Mouse (Mus musculus) cerebellum, postnatal 25 days (tissue): ENCODE data around the gene Cacna1h.

ENCODE experiments used
- DNase-seq, 2 experiments: peaks; one replicate each; pipeline ENCODE4 v3.0.0; 2021; ENCODE audit warnings: mixed read lengths in 2 of 2

Gene Cacna1h

GRCm38 (mm10) chr17:25445074-25445473, 11.5 kb upstream of the Cacna1h start:
- DNase-seq = no peak

- DNase-seq = no peak
Measured at GRCm38 (mm10) chr17:25442889-25443288, 9.3 kb upstream of the Cacna1h start.

- DNase-seq = no peak
Measured at GRCm38 (mm10) chr17:25441417-25441816, 7.8 kb upstream of the Cacna1h start.

DNA sequence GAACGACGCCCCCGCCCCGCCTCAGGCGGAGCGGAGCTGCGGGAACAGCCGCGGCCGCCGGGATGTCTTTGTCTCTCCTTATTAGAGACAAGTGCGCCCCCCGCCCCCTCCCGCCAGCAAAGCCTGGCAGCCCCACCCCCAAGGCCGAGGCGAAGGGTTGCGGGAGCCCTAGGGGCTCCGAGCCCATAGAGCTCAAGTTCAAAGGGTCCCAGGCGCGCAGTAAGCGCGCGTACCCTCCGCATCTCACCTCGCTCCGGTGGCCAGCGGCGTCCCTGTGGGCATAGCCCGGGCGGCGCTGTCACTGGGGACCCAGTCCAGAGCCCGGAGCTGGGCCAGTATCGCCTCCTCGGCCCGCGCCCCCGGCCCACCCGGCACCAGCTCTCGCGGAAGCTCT, 363 bp downstream of the Cacna1h start:
- DNase-seq = no peak

- peak; percentile 19 to 24 for DNase-seq
Measured at GRCm38 (mm10) chr17:25432433-25433181, 976 bp downstream of the Cacna1h start.

DNA sequence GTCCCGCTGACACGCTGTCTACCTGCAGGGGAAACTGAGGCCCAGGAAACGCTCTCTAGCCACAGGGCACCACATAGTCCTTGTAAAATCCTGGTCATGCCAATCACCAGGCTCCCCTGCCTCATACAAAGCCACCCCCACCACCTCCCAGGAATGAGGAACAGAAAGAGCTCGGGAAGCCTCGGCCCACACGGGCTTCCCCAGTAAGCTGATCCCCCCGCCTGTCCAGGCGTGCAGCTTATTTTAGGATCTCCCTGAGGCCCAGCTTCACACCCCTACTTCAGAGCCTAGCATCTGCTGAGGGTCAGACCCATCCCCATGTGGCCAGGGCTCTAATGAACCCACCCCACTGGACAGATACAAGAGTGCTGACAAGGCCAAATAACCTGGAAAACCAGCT, 3.0 kb downstream of the Cacna1h start:
- no peak for DNase-seq

GRCm38 (mm10) chr17:25429886-25430285, 3.7 kb downstream of the Cacna1h start:
- DNase-seq = no peak

GRCm38 (mm10) chr17:25429240-25429639, 4.3 kb downstream of the Cacna1h start:
- DNase-seq = no peak

DNA sequence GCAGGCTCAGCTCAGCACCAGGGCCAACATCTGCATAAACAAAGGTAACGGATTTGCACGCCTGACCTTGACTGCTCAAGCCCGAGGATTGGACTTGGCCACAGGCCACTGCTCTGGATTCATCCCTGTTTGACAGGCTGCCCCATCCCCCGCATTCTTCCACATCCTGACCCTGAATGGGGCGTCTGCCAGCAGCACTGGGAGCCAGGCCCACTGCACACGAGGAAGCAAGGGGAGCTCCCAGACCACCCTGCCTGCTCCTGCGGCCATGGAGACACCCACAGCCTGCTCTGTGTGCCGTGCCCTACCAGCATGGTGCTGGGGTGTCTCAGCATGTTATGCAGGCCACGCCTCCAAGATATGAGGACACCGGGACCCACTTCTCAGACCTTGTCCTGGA, 6.1 kb downstream of the Cacna1h start:
- DNase-seq = peak in 1 of 2 experiments; percentile 33

- DNase-seq = no peak
Measured at GRCm38 (mm10) chr17:25425996-25426395, 7.6 kb downstream of the Cacna1h start.

GRCm38 (mm10) chr17:25424526-25425080, 9.0 kb downstream of the Cacna1h start:
- DNase-seq = no peak

DNA sequence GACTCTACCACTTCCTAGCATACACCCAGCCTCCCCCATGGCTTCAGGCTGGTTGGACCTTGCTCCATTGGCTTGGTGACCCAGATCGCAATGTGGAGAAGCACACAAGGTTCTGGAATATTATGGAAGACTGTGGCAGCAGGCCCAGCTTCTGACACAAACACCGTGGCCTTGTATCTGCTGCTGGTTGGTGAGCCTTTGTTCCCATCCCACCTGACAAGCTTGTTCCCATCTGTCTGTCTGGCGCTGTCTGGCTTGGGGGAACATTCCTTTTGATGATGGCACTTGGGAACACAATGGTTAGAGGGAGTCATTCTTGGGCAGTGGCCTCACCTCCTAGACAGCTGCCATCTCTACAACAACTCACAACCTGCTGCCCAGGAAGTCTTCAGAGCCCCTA, 12.6 kb downstream of the Cacna1h start:
- no peak for DNase-seq

- no peak for DNase-seq
Measured at GRCm38 (mm10) chr17:25418926-25419325, 14.7 kb downstream of the Cacna1h start.

DNA sequence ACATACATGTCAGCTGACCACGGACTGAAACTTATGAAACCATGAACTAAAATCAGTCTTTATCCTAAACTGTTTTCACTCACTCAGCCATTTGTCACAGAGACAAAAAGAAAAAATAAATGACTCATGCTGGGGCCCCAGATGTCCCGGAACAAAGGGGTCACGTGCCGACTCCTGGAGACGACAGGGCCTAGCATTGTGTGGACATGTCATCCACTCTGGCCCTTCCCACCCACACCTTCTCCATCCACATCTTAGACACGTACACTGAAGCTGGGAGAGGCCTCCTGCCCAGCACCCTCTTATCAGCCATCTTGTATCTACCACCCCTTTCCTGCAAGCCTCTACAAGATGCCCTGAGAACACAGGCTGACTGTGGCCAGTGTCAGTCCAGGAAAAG, 15.6 kb downstream of the Cacna1h start:
- DNase-seq = no peak

GRCm38 (mm10) chr17:25416219-25416618, 17.4 kb downstream of the Cacna1h start:
- no peak for DNase-seq

DNA sequence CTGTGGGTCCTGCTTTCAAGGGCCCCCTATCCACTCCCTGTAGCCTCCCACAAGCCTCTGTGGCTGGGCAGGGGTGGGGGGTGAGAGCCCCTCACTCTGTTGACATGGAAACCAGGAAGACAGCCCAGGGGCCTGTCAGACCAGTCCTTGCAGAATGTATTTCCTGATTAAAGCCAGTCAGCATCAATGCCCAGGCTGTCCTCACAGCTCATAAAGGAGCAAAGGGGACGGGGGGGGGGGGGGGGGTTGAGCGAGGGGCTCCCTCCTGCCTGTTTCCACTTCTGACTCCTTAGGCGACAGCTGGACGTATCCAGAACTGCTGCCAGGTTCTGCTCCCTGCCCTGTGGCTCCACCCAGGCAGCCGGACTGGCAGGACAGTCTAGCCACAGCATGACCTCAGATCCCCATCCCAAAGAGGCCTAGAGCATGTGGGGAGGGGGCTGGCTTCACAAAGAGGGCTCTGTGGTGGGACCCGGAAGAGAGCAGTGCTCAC, 18.1 kb downstream of the Cacna1h start:
- DNase-seq = no peak

GRCm38 (mm10) chr17:25414917-25415316, 18.7 kb downstream of the Cacna1h start:
- DNase-seq = no peak

GRCm38 (mm10) chr17:25414209-25414608, 19.4 kb downstream of the Cacna1h start:
- no peak for DNase-seq

DNA sequence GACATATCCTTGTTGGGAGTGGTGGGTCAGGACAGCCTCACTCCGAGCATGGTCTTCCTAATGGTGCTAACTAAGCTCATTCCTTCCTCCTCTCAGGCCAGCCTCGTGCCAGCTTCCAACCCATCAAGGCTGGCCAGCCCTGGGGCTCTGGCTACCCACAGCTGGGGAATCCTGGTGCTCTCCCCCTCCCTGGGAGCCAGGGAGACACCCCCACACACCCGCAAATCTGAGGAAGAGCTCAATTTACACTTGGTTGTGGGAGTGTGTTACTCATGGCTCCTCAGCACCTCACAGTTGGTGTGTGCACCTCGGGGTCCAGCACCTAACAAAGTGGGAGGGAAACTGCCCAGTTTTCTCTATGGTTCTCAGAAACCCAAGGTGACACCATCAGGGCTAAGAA, 22.3 kb downstream of the Cacna1h start:
- DNase-seq = no peak

- DNase-seq = peak in 1 of 2 experiments; percentile 38
Measured at GRCm38 (mm10) chr17:25410786-25411185, 22.8 kb downstream of the Cacna1h start.

DNA sequence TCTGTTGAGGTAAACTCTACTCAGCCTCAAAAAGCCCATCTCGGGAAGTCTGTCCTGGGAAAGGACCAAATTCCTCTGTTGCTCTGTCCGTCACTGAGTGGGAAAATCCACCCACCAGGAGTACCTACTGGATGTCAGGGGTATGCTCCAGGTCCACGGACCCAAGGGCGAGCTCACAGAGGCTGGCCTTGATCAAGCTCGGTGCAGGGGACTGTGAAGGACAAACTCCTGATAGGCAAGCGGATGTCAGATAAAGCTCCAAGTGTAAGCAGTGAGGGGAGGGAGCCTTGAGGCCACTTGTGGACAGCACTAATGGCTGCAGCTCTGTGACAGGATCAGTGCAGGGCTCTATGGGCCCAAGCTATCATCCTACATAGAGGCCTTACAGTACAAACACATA, 23.4 kb downstream of the Cacna1h start:
- DNase-seq = no peak

DNA sequence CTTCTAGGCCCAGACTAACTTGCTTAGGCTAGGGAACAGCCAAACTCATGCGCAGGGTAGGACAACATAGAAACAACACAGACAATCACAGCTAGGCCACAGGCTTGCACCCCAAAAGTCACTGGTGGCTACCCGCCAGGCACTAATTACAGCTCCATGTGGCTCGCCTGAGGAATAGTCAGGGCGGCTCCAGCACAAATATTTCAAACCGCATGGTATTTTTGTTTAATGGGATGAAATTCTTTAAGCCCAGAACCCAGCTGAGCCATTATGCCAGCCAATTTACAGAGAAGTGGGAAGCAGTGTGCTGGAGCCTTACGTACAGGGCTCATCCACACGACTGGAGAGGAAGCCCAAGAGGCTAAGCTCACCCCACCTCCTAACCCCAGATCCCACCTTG, 24.0 kb downstream of the Cacna1h start:
- DNase-seq = no peak

- DNase-seq = no peak
Measured at GRCm38 (mm10) chr17:25408302-25408999, 25.1 kb downstream of the Cacna1h start.

DNA sequence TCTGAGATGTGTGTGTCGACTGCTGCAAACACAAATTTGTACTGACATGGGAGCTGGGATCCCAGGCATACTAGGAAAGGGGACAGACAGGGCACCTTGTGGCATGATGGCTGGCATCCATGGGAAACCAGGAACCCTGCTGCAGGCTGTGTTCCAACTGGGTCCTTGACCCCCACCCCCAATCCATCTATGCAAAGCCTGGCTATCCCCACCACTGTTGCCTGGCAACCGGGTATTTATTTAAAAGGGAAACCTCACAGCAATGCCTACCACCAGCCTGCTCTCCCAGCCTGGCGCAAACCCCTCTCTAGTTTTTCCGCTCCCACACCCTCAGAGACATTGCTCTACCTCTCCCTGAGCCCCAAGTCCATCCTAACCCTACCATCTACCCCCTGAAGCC, 26.2 kb downstream of the Cacna1h start:
- no peak for DNase-seq
